Mouse (Mus musculus): Measurements from ENCODE around the gene Nr6a1.

Nr6a1 gene

GRCm38 (mm10) chr2:38927115-38927979 is at the start of gene Nr6a1:
Nr6a1 (minus strand) TSS chr2:38927688.
- no peak for DNase-seq (ENCODE audit: low read depth, low spot score)

GRCm38 (mm10) chr2:38975941-38976805 is 48.7 kb upstream of the Nr6a1 start:
- DNase-seq (ENCODE audit: low read depth, low spot score) = no peak

GRCm38 (mm10) chr2:38975181-38975580 is 47.7 kb upstream of the Nr6a1 start:
- DNase-seq (ENCODE audit: low read depth, low spot score) = no peak

- no peak for DNase-seq (ENCODE audit: low read depth, low spot score)
These were observed 46.7 kb upstream of the Nr6a1 start for GRCm38 (mm10) chr2:38974171-38974570.

DNA sequence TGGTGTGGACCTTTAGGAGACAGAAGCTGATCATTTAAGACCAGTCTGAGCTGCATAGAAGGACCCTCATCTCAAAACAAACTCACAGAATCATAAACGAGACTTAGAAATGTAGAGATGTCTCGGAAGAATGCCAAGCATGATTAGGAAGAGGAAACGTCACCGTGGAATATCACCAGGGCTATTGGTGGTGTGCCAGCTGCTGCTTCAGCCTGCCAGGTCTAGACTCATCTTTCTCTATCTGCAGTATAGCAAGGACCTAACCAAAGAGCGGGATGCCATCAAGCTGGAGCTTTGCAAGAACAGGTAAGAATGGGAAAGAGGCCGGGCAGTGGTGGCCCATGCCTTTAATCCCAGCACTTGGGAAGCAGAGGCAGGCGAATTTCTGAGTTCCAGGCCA is 46.2 kb upstream of the Nr6a1 start:
- no peak for DNase-seq (ENCODE audit: low read depth, low spot score)

- no peak for DNase-seq (ENCODE audit: low read depth, low spot score)
These were observed 45.7 kb upstream of the Nr6a1 start for GRCm38 (mm10) chr2:38973223-38973622.

DNA sequence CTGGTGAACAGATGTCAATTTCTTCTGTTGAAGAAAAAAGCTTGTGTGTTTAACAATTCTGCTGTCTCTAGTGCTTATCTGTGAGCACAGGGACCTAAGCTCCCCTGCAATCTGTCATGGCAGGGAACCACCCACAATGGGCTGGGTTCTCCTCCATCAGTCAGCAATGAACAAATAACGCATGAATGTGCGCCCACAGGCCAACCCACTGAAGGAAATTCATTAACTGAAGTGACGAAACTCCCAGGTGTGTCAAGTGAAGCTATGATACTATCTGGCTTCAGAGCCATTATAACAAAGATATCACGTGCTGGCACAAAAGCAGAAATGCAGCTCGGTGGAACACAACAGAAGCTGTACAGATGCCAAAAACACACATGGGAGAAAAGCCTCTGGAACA is 42.6 kb upstream of the Nr6a1 start:
- DNase-seq (ENCODE audit: low read depth, low spot score) = no peak

- DNase-seq (ENCODE audit: low read depth, low spot score) = no peak
These were observed 42.2 kb upstream of the Nr6a1 start for GRCm38 (mm10) chr2:38969650-38970049.

GRCm38 (mm10) chr2:38964198-38964597 is 36.7 kb upstream of the Nr6a1 start:
- no peak for DNase-seq (ENCODE audit: low read depth, low spot score)

- DNase-seq (ENCODE audit: low read depth, low spot score) = no peak
These were observed 30.3 kb upstream of the Nr6a1 start for GRCm38 (mm10) chr2:38957671-38958223.

DNA sequence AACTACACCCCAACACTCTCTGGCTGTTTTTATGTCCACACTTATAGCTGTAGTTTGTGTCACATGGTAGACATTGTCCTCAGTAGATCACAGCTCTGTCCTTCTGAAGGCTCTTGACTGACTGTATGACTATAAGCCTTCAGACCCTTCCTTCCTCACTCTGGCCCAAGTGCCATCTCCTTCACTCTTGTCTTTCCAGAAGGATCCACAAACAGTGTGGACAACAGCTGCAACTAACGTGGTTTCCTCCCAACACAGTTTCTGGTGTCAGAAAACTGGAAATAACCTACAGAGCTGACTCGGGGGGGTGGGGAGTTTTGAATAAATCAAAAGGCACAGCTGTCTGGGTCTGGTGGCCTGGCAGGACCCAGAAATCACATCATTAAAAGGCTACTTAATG is 28.6 kb upstream of the Nr6a1 start:
- DNase-seq (ENCODE audit: low read depth, low spot score) = no peak

DNA sequence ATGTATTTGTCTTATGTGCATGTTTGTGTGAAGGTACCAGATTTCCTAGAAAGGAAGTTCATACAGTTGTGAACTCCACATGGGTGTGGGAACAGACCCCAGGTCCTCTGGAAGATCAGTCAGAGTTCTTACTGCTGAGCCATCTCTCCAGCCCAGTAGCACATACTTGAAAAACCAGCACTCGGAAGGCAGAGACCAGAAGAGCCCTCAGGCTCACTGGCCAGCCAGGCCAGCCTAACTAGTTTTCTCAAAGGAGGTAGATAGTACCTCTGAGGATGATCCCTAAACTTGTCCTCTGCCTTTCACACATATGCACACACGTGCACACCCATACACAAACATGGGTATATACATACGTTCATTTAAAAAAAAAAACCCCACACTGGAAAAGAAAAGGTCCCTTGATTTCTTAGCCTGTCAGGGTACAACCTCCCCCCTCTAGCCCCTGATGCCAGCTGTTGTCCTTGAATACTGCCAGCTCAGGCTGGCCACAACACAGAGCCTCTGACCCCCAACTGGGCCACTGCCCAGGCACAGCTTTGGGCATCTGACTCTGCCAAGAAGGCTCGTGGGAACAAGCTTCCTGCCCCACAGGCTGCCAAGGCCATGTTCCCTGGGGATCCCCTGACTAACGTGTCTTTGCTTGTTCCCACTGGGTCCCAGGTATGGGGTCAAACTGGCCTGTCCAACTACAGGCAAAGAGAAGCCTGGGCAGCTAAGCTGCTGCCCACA is 25.8 kb upstream of the Nr6a1 start:
- DNase-seq (ENCODE audit: low read depth, low spot score) = no peak

GRCm38 (mm10) chr2:38950281-38950719 is 22.8 kb upstream of the Nr6a1 start:
- peak; percentile 79 for DNase-seq (ENCODE audit: low read depth, low spot score)

GRCm38 (mm10) chr2:38947566-38947965 is 20.1 kb upstream of the Nr6a1 start:
- no peak for DNase-seq (ENCODE audit: low read depth, low spot score)

- DNase-seq (ENCODE audit: low read depth, low spot score) = no peak
These were observed 17.1 kb upstream of the Nr6a1 start for GRCm38 (mm10) chr2:38944460-38945161.

GRCm38 (mm10) chr2:38943977-38944376 is 16.5 kb upstream of the Nr6a1 start:
- no peak for DNase-seq (ENCODE audit: low read depth, low spot score)

DNA sequence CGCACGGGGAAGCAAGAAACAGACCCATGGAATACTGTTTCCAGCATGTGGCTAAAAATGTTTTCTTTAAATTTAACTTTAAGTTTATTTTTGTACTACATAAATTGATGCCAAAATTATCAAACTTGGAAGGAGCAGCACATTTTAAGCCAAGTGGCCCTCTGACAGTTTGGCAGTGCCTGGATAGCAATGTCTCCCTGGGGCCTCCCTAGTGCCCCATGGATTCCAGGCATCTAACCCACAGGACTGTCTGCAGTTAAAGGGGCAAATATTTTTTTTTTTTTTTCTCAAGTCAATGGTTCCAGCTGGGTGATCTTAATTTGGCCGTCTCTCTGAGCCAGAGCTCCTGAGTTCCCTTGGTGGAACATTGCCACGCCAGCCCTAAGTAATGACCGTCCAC is 15.7 kb upstream of the Nr6a1 start:
- no peak for DNase-seq (ENCODE audit: low read depth, low spot score)

DNA sequence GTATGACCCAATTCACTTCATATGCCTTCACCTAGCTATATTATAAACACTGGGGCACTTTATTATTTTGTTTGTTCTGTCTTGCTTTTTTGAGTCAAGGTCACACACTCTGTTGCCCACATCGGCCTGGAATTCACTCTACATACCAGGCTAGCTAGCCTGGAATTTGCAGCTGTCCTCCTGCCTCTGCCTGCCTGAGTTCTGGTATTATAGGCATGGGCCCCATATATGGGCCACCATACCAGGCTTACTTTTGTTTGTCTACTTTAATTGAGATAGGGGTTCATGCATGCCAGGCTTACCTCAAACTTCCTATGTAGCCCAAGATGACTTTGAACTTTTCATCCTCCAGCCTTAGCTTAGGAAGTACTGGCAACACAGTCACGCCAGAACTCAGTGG is 14.4 kb upstream of the Nr6a1 start:
- DNase-seq (ENCODE audit: low read depth, low spot score) = no peak

GRCm38 (mm10) chr2:38941426-38941825 is 13.9 kb upstream of the Nr6a1 start:
- DNase-seq (ENCODE audit: low read depth, low spot score) = no peak

- DNase-seq (ENCODE audit: low read depth, low spot score) = no peak
These were observed 11.6 kb upstream of the Nr6a1 start for GRCm38 (mm10) chr2:38939047-38939446.

- DNase-seq (ENCODE audit: low read depth, low spot score) = no peak
These were observed 10.5 kb upstream of the Nr6a1 start for GRCm38 (mm10) chr2:38938007-38938406.
